Mouse (Mus musculus): ENCODE measurements around the gene Uimc1. TPM values are rescaled to one million over a fixed set of nuclear protein-coding genes. Genes with fewer than 3 reads are reported as not detected.
A peak's percentile ranks its signal among the peaks of the same experiment; 100 is the strongest.

Uimc1 gene
- polyA plus RNA-seq, 1 experiment from 2014 or later = 22.6 TPM

DNA sequence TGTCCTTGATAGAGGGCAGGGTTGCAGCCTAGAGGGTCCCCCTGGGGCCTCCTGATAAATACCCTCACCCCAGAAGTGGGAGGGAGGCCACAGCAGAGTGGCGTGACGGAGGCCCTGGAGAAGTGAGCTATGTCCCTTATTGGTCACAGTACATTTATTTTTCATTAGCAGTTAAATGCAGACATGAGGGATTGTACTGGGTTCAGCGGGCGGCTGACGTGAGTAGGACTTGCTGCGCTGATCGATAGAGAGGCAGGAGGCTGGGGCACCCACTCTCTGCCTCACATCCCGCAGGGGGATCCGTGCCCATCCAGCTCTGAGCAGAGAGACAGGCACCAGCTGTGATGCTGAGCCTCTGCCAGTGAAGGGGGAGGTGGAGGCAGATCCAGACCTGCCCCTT is 112.7 kb downstream of the Uimc1 start:
- Histone ChIP-seq H3K9me3 (no peaks in the 10 kb centered on the region), H3K9ac (no peak overlapping the region), H3K36me3 (no peaks in the 10 kb centered on the region), H3K27ac (peak overlapping the region; percentile 26; the same call in 1 of the 2 replicates), H3K4me1 (peaks cover 32% of the 10 kb centered on the region), H3K4me3 (no peak overlapping the region), H3K27me3 (replicated peaks) (peaks cover 31% of the 10 kb centered on the region; the same call in 1 of the 2 replicates), H3K4me2 (replicated peaks) (peak overlapping the region; percentile 18; the same call in 1 of the 2 replicates)
- 34% methylated on average over 9 of the region's 9 CpGs for WGBS
- ATAC-seq (ENCODE audit: low FRiP score, low read depth) = peak; percentile 65

DNA sequence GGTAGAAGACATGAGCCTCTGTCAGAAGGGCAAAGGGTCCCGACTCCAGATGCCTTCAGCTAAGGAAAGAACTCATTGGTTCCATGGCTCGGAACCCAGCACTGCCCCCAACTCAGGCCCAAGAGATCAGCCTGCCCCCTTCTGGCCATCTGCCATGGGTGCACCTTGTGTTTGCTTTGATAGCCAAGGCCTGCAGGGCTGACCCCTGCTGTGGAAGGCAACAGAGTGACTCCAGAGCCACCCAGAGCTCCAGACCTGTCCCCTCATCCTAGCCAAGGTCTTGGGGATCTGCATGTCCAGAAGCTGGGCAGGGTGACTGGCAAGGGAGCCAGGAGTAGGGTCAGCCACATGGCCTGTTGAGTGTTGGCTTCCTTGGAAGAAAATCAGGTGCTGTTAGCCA is 116.5 kb downstream of the Uimc1 start:
- no peak for ATAC-seq (ENCODE audit: low FRiP score, low read depth)
- H3K36me3 ChIP-seq = no peaks in the 10 kb centered on the region
- no peak overlapping the region for H3K9ac ChIP-seq
- no peak overlapping the region for H3K4me2 ChIP-seq (replicated peaks)
- H3K4me1 ChIP-seq = peaks cover 45% of the 10 kb centered on the region
- H3K27me3 ChIP-seq (replicated peaks) = peaks cover 26% of the 10 kb centered on the region; the same call in 1 of the 2 replicates
- 65% methylated on average over 2 of the region's 2 CpGs for WGBS
- H3K4me3 ChIP-seq = no peak overlapping the region
- H3K27ac ChIP-seq = no peak overlapping the region
- no peaks in the 10 kb centered on the region for H3K9me3 ChIP-seq

DNA sequence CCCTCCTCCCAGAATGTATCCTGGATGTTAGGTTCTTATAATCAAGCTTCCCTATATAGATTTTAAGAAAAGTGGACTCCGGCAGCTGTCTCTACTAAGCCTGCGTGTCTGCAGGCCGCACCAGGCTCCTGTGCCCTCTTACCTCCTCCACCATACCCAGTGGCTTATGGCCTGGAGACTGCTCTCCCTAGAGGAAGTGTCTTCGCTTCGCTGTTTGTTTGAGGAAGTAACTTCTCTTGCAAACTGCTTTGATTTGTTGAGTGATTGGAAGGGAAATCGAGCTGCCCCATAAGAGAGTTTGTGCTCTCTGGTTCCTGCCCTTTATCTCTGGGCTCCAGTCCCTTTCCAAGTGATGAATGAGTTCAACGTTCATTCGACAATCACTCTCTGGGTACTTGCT is 117.1 kb downstream of the Uimc1 start:
- no peak overlapping the region for H3K9ac ChIP-seq
- H3K4me3 ChIP-seq = no peak overlapping the region
- H3K4me2 ChIP-seq (replicated peaks) = no peak overlapping the region
- no peak overlapping the region for H3K27ac ChIP-seq
- H3K36me3 ChIP-seq = no peaks in the 10 kb centered on the region
- 79% methylated on average over 8 of the region's 8 CpGs for WGBS
- no peaks in the 10 kb centered on the region for H3K9me3 ChIP-seq
- no peak for ATAC-seq (ENCODE audit: low FRiP score, low read depth)
- H3K4me1 ChIP-seq = peaks cover 40% of the 10 kb centered on the region
- H3K27me3 ChIP-seq (replicated peaks) = peaks cover 26% of the 10 kb centered on the region; the same call in 1 of the 2 replicates

DNA sequence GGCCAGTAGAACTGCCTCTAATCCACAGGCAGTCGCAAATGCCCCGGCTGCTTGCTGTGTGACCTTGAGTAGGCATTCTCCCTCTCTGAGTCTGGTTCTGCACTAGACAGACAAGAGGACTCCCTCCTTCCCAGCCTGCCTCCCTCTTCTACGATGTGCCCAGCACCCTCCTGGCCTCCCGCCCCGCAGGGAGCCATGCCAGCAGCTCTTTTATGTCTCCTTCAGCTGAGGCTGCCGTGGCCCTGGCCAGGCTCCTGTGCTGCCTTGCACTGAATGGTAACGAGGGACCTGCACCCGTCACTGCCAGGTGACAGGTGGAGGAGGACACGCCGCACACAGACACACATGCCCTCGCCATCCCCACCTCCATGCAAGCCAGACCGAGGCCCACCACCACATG is 119.1 kb downstream of the Uimc1 start:
- no peak overlapping the region for H3K27ac ChIP-seq
- H3K4me2 ChIP-seq (replicated peaks) = no peak overlapping the region
- WGBS = 74% methylated on average over 12 of the region's 12 CpGs
- ATAC-seq (ENCODE audit: low FRiP score, low read depth) = no peak
- H3K27me3 ChIP-seq (replicated peaks) = peaks cover 21% of the 10 kb centered on the region; the same call in 1 of the 2 replicates
- no peaks in the 10 kb centered on the region for H3K36me3 ChIP-seq
- H3K9me3 ChIP-seq = no peaks in the 10 kb centered on the region
- peaks cover 33% of the 10 kb centered on the region for H3K4me1 ChIP-seq
- H3K4me3 ChIP-seq = no peak overlapping the region
- H3K9ac ChIP-seq = no peak overlapping the region

DNA sequence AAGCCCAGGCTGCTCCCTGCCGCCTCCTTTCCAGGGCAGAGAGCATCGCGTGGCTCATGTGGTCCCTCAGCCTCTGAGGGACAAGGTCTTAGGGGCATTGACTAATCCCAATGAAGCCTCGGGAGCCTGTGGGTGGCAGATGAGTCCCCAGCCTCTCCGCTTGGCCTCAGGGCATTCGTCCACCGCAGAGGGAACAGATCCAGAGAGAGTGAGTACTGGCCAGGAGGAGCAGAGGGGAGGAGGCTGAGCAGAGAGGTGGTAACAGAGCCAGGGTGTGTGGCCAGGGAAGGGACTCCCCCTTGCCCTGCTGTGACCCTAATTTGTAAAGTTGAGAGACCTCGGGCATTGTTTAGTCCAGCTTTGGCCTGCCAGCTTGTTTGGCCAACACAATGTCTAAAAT is 121.3 kb downstream of the Uimc1 start:
- H3K27me3 ChIP-seq (replicated peaks) = peaks cover 14% of the 10 kb centered on the region; the same call in 1 of the 2 replicates
- H3K4me1 ChIP-seq = peaks cover 49% of the 10 kb centered on the region
- no peaks in the 10 kb centered on the region for H3K9me3 ChIP-seq
- H3K9ac ChIP-seq = no peak overlapping the region
- H3K27ac ChIP-seq = no peak overlapping the region
- 47% methylated on average over 8 of the region's 8 CpGs for WGBS
- no peak overlapping the region for H3K4me3 ChIP-seq
- H3K36me3 ChIP-seq = no peaks in the 10 kb centered on the region
- ATAC-seq (ENCODE audit: low FRiP score, low read depth) = no peak
- H3K4me2 ChIP-seq (replicated peaks) = no peak overlapping the region

Other genes with a start within 250 kb of the Uimc1 start
- 5.9 and 7.7 TPM in 2 replicates for gene Unc5a, start 150.9 kb downstream of the Uimc1 start, polyA plus RNA-seq (2016; fragmentation: Nextera tagmentation; extraction: Ambion mirVana)
- 0.80 and 0.84 TPM in 2 replicates for gene Hk3, start 78.9 kb downstream of the Uimc1 start, polyA plus RNA-seq (2016; fragmentation: Nextera tagmentation; extraction: Ambion mirVana)
- gene Zfp346, start 5.0 kb upstream of the Uimc1 start, polyA plus RNA-seq (2016; fragmentation: Nextera tagmentation; extraction: Ambion mirVana) = 23.7 and 26.1 TPM in 2 replicates
- not detected in 2 replicates for gene Gm17617, start 33.2 kb upstream of the Uimc1 start, polyA plus RNA-seq (2016; fragmentation: Nextera tagmentation; extraction: Ambion mirVana)
- gene Fgfr4, start 52.3 kb upstream of the Uimc1 start, polyA plus RNA-seq (2016; fragmentation: Nextera tagmentation; extraction: Ambion mirVana) = 2.8 and 3.7 TPM in 2 replicates
- 68.6 and 81.6 TPM in 2 replicates for gene Nsd1, start 109.5 kb upstream of the Uimc1 start, polyA plus RNA-seq (2016; fragmentation: Nextera tagmentation; extraction: Ambion mirVana)
- gene Prelid1, start 220.2 kb upstream of the Uimc1 start, polyA plus RNA-seq (2016; fragmentation: Nextera tagmentation; extraction: Ambion mirVana) = 321 and 339 TPM in 2 replicates
- 100.0 and 109 TPM in 2 replicates for gene Rab24, start 221.6 kb upstream of the Uimc1 start, polyA plus RNA-seq (2016; fragmentation: Nextera tagmentation; extraction: Ambion mirVana)
- 24.3 and 26.0 TPM in 2 replicates for gene Mxd3, start 229.5 kb upstream of the Uimc1 start, polyA plus RNA-seq (2016; fragmentation: Nextera tagmentation; extraction: Ambion mirVana)